Mouse (Mus musculus) embryonic stem cell, embryonic (primary cell): ENCODE measurements around the gene Tmem41b.

Experiments used
- CTCF ChIA-PET, 4 experiments: fragments of 300-600 bp in 2 of 4; fragments of 350-600 bp in 2 of 4; sonication (Branson Sonifier 250); formaldehyde crosslinking; loops; one replicate each; lab custom pipeline; 2022; ENCODE audit warnings: inconsistent platforms in 2 of 4; lab: Charles Lee
- POLR2A ChIA-PET, 4 experiments: fragments of 300-600 bp in 2 of 4; fragments of 350-600 bp in 2 of 4; sonication (Branson Sonifier 250); formaldehyde crosslinking; loops; one replicate each; lab custom pipeline; 2022; ENCODE audit warnings: antibody characterized with exemption in 4 of 4, inconsistent platforms in 1 of 4; lab: Charles Lee

Tmem41b gene

DNA sequence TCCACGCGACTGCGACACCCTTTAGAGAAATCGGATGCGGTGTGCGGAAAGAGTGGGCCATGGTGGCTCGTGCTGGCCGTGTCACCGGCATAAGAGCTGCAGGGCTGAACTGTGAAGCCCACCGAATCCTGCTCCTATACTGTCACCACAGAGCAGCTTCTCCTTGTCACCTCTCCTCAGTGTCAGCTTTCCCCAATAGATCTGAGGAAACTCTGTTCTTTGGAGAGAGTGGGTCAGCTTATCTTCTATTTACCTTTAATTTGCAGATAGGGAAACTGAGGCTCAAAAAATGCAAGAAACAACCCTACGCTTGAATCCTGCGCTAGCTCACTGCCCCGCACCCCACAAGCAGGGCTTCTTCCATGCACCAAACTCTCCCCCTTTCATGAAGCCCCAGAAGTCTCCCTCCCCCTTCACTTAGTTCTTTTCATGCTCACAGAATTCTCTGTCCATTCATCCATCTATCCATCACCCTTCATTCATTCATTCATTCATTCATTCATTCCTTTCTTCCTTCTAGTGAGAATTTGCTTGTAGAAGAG is 26.0 kb downstream of the Tmem41b start:
- ChIA-PET CTCF (interaction anchor here in 1 of 4 experiments (1.2 kb wide), 1 partner anchor 9 kb away, joined by 3 read pairs; no protein-coding TSS in a partner anchor), POLR2A (interaction anchor here in 3 of 4 experiments (0.5 to 4.6 kb wide), 26 partner anchors 10 to 442 kb away, joined by 3 to 30 read pairs (median 4); partner anchors contain the start of genes Tmem41b (in 3 of the 3), Wee1 (in 2 of the 3), Zfp143 (in 2 of the 3) and Akip1 (in 1 of the 3))

- POLR2A ChIA-PET, result interaction anchor here in 3 of 4 experiments (0.5 to 4.6 kb wide), 26 partner anchors 12 to 441 kb away, joined by 3 to 30 read pairs (median 4); partner anchors contain the start of genes Tmem41b (in 3 of the 3), Wee1 (in 2 of the 3), Zfp143 (in 2 of the 3) and Akip1 (in 1 of the 3)
- CTCF ChIA-PET, result interaction anchor here in 1 of 4 experiments (1.2 kb wide), 1 partner anchor 9 kb away, joined by 3 read pairs; no protein-coding TSS in a partner anchor
Measured at GRCm38 (mm10) chr7:109959716-109960612, 26.8 kb downstream of the Tmem41b start, which contains the start of gene Dennd5a. Dennd5a (minus strand) TSS chr7:109960470.

DNA sequence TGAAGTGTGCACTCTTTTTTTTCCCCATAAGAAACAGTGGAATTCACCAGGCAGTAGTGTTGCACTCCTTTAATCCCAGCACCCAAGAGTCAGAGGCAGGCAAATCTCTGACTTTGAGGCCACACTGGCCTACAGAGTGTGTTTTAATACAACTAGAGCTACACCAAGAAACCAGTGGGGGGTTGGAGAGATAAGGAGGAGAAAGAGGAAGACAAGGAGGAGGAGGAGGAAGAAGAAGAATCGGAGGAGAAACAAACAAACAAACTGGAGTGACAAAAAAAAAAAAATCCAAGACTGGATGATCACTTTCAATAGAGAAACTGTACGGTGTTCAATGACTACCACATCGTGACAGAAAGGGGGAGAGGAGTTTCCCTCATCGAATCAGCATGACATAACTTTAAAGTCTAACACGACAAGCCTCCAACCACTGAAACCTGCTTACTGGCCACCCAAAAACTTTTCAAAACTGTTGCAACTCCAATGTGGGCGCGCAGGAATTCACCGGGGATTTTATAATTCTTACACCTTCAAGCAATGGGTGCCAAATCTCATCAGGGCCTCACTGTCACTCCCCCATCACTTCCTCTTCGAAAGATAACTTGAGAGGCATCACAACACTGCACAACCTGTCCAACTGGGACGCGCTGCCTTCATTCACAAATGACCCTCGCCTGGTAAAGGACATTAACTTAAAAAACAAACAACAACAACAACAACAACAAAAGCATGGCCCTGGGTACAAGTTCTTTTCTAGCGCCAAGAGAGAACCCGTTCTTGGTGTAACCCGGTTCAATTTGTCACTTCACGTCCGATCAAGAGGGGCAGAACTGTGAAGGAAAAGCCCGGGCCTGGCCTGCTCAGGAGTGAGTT is 27.6 kb downstream of the Tmem41b start:
- POLR2A ChIA-PET, result interaction anchor here in 3 of 4 experiments (0.6 to 4.6 kb wide), 23 partner anchors 10 to 440 kb away, joined by 3 to 30 read pairs (median 5); partner anchors contain the start of genes Tmem41b (in 3 of the 3), Zfp143 (in 2 of the 3), Ipo7 (in 1 of the 3) and Rpl27a (in 1 of the 3)
- CTCF ChIA-PET, result no interaction called here

GRCm38 (mm10) chr7:109957996-109958789 is 28.5 kb downstream of the Tmem41b start:
- ChIA-PET POLR2A (interaction anchor here (0.6 to 4.6 kb wide), 24 partner anchors 9 to 327 kb away, joined by 3 to 30 read pairs (median 4); partner anchors contain the start of genes Tmem41b (in 2 of the 4) and Zfp143 (in 2 of the 4)), CTCF (interaction anchor here in 2 of 4 experiments (0.6 kb wide), 2 partner anchors 9 to 18 kb away, joined by 3 read pairs; no protein-coding TSS in a partner anchor)

GRCm38 (mm10) chr7:109954622-109955401 is 31.9 kb downstream of the Tmem41b start:
- ChIA-PET CTCF (interaction anchor here in 3 of 4 experiments (0.5 to 0.6 kb wide), 3 partner anchors 12 to 443 kb away, joined by 3 to 5 read pairs (median 4); no protein-coding TSS in a partner anchor), POLR2A (interaction anchor here in 2 of 4 experiments (0.6 to 2.0 kb wide), 11 partner anchors 9 to 436 kb away, joined by 3 to 7 read pairs (median 4); partner anchors contain the start of genes Rpl27a (in 1 of the 2) and Tmem41b (in 1 of the 2))

- ChIA-PET CTCF (no interaction called here), POLR2A (interaction anchor here in 1 of 4 experiments (0.9 to 1.1 kb wide), 2 partner anchors 10 to 13 kb away, joined by 3 to 4 read pairs; no protein-coding TSS in a partner anchor)
Measured at GRCm38 (mm10) chr7:109951297-109951696, 35.4 kb downstream of the Tmem41b start.

DNA sequence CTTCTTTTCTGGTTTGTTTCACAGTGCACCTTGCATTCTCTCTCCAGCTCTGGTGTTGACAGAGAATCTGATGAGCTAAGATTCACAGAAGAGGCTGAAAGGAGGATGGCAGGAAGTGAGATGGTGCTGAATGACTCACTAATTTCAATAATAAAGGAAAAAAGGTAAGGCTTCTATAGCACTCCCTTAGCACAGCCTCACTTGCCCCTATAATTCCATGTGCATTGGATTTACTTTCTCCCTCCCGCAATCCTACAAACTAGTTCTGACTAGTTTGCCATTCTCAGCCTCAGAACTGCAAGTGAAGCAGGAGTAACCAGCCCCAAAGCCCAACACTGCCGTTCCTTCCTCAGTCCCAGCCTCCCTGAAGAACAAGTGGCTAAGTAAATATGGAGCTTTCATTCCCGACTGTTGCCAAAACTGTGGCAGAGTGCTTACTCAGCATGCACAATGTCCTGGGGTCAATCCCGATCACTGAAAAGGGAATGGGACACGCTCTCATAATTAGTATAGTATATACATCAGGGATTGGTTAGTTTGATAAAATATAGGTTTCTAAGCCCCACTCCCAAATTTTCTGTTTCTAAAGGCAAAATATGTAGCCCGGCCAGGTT is 42.2 kb downstream of the Tmem41b start:
- CTCF ChIA-PET, result interaction anchor here in 1 of 4 experiments (0.6 kb wide), 1 partner anchor 21 kb away, joined by 4 read pairs; no protein-coding TSS in a partner anchor
- POLR2A ChIA-PET, result interaction anchor here in 3 of 4 experiments (0.6 to 2.5 kb wide), 26 partner anchors 9 to 426 kb away, joined by 3 to 10 read pairs (median 4); partner anchors contain the start of genes Wee1 (in 2 of the 3), Dennd5a (in 1 of the 3), Ipo7 (in 1 of the 3) and Rpl27a (in 1 of the 3)

DNA sequence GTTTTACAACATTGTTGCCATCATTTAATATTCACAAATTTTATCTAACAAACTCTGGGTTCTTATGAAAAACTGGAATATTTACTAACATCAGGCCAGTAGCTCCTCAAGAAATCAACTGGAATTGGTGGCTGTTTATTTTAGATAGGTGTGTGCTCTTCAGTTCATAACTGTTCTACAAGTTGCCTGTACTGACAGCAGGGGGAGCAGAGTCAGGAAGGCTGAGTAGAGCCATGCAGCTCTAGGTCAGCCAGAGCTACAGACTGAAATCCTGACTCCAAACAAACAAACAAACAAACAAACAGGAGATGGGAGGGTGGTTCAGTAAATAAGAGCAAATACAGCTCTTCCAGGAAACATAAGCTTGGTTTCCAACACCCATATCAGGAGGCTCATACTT is 57.1 kb downstream of the Tmem41b start:
- CTCF ChIA-PET, result interaction anchor here in 1 of 4 experiments (1.1 to 1.3 kb wide), 2 partner anchors 16 to 37 kb away, joined by 3 to 4 read pairs; no protein-coding TSS in a partner anchor
- POLR2A ChIA-PET, result interaction anchor here in 2 of 4 experiments (0.8 to 2.3 kb wide), 5 partner anchors 10 to 411 kb away, joined by 3 to 8 read pairs (median 3); partner anchors contain the start of genes Ipo7 (in 1 of the 2) and Rpl27a (in 1 of the 2)

DNA sequence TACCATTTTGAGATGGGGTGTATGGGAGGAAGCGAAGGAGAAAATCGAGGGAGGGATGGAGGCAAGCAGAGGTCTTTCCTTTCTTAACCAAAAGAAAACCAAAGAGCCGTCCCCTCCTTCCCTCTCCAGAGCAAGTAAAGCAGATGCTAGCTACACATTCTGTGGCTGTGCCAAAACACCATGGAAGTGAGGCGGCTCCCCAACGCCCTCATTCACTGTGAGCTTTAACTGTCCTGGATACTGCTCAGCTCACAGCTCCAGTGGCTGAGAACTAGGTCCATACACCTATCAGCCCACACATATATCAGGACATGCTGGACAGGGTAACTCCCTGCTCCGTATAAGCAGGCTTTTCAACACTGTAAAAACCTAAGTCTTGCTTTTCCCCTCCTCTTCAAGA is 58.4 kb downstream of the Tmem41b start:
- POLR2A ChIA-PET, result interaction anchor here in 3 of 4 experiments (0.8 to 2.3 kb wide), 8 partner anchors 9 to 429 kb away, joined by 3 to 8 read pairs (median 4); partner anchors contain the start of genes Tmem41b (in 1 of the 3) and Zfp143 (in 1 of the 3)
- CTCF ChIA-PET, result no interaction called here

GRCm38 (mm10) chr7:109924965-109925364 is 61.8 kb downstream of the Tmem41b start:
- ChIA-PET CTCF (interaction anchor here in 1 of 4 experiments (0.5 kb wide), 1 partner anchor 44 kb away, joined by 21 read pairs; no protein-coding TSS in a partner anchor), POLR2A (interaction anchor here in 2 of 4 experiments (0.5 to 1.5 kb wide), 4 partner anchors 17 to 471 kb away, joined by 3 to 12 read pairs (median 4); partner anchors contain the start of gene Zfp143 (in 1 of the 2))

DNA sequence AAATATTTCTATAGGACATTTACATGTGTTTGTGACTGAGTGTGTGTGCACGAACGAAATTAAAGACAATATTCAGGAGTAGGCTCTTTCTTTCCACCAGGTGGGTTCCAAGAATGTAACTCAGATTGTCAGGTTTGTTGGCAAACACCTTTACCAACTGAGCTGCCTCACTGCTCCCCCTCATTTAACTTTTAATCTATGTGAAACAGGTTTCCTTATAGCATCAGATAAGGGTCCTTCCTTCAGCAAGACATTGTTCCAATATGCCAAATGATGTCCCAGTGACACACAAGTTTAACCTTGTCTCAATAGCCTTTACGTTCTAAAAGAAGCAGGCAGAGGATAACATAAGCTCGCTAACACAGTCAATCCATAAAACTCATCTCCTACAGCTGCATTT is 63.8 kb downstream of the Tmem41b start:
- POLR2A ChIA-PET, result interaction anchor here in 1 of 4 experiments (0.7 to 1.8 kb wide), 2 partner anchors 18 to 31 kb away, joined by 3 to 5 read pairs; no protein-coding TSS in a partner anchor
- CTCF ChIA-PET, result no interaction called here
